Mouse (Mus musculus) neural tube, embryonic 15.5 days (tissue): ENCODE measurements at regions not wholly inside any gene's neighbourhood (a gene's known extent, or its start where the extent isn't known, plus 50 kb on each side); places are given as distances from the start of the nearest gene placed in this dataset.

Experiments
- ATAC-seq: fragments of 200-750 bp; cut with Nextera tagmentation; 2 replicates; pipeline ENCODE4 v1.8.0; 2017; ENCODE audit warnings: mild to moderate bottlenecking, moderate TSS enrichment, moderate library complexity; ENCODE audit not compliant: low FRiP score
- H3K27ac ChIP-seq: fragments of 300-500 bp; sonication (generic); replicated peaks from 2 replicates; pipeline ENCODE4 v1.5.1; 2015; ENCODE audit warnings: mild to moderate bottlenecking, inconsistent platforms
- H3K27me3 ChIP-seq: fragments of 300-500 bp; sonication (generic); replicated peaks from 2 replicates; pipeline ENCODE4 v1.6.1; 2015; ENCODE audit warnings: inconsistent platforms
- H3K36me3 ChIP-seq: fragments of 300-500 bp; sonication (generic); 2 replicates; pipeline ENCODE4 v1.6.1; 2015; ENCODE audit warnings: inconsistent platforms
- H3K4me1 ChIP-seq: fragments of 300-500 bp; sonication (generic); 2 replicates; pipeline ENCODE4 v1.6.1; 2015; ENCODE audit warnings: inconsistent platforms
- H3K4me2 ChIP-seq: fragments of 300-500 bp; sonication (generic); 2 replicates; pipeline ENCODE4 v1.6.1; 2015; ENCODE audit warnings: inconsistent platforms, mild to moderate bottlenecking, moderate library complexity
- H3K4me3 ChIP-seq: fragments of 300-500 bp; sonication (generic); replicated peaks from 2 replicates; pipeline ENCODE4 v1.5.1; 2015; ENCODE audit warnings: mild to moderate bottlenecking, inconsistent platforms
- H3K9ac ChIP-seq: fragments of 300-500 bp; sonication (generic); replicated peaks from 2 replicates; pipeline ENCODE4 v1.6.1; 2015; ENCODE audit warnings: mild to moderate bottlenecking, inconsistent platforms
- H3K9me3 ChIP-seq: fragments of 300-500 bp; sonication (generic); replicated peaks from 2 replicates; pipeline ENCODE4 v1.6.1; 2016; ENCODE audit warnings: inconsistent platforms
- WGBS: fragments of 180-500 bp; shearing (Covaris S2); methylation state at CpG from one replicate; pipeline ENCODE4 v1.1.7; 2015; ENCODE audit warnings: mixed read lengths; 5-methylcytosine and 5-hydroxymethylcytosine counted together

- ATAC-seq: no peak
- Histone ChIP-seq H3K27ac (no peak overlapping the region), H3K4me2 (no peak overlapping the region), H3K4me3 (no peak overlapping the region), H3K9me3 (no peaks in the 10 kb centered on the region), H3K4me1 (no peaks in the 10 kb centered on the region), H3K27me3 (no peaks in the 10 kb centered on the region), H3K36me3 (no peaks in the 10 kb centered on the region), H3K9ac (no peak overlapping the region)
- 79% methylated on average over 2 of the region's 2 CpGs for WGBS
Measured at GRCm38 (mm10) chr13:44174236-44174635, 389.7 kb downstream of the Cd83 start.

- Histone ChIP-seq H3K9me3 (no peaks in the 10 kb centered on the region), H3K27me3 (no peaks in the 10 kb centered on the region), H3K9ac (no peak overlapping the region), H3K36me3 (no peaks in the 10 kb centered on the region), H3K4me1 (no peaks in the 10 kb centered on the region), H3K4me3 (no peak overlapping the region), H3K4me2 (no peak overlapping the region), H3K27ac (no peak overlapping the region)
- ATAC-seq: no peak
- 85% methylated on average over 8 of the region's 8 CpGs for WGBS
Measured at GRCm38 (mm10) chr13:44175300-44176036, 390.9 kb downstream of the Cd83 start.

- Histone ChIP-seq H3K36me3 (no peaks in the 10 kb centered on the region), H3K9ac (no peak overlapping the region), H3K4me1 (no peaks in the 10 kb centered on the region), H3K4me2 (no peak overlapping the region), H3K9me3 (no peaks in the 10 kb centered on the region), H3K27me3 (no peaks in the 10 kb centered on the region), H3K27ac (no peak overlapping the region), H3K4me3 (no peak overlapping the region)
- WGBS: 92% methylated on average over 8 of the region's 8 CpGs
- ATAC-seq: no peak
Measured at GRCm38 (mm10) chr13:44176121-44176520, 391.5 kb downstream of the Cd83 start.

DNA sequence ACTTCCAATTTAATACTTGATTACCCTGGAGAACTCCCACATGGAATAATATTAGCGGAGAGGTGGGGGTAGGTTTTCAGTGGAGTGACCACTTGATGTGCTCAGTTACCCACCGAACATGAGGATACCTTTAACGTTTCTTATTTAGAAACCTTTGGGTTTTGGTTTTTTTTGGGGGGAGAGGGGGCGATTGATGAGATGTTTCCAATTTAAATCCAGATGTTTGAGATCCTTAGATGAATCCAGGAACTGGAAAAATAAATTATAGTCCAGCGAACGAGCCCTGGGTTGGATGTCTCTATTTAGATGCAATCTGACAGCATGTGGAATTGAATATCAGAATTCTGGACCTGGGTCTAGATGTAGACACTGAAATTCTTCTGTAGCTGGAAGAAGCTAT is 393.4 kb downstream of the Cd83 start:
- Histone ChIP-seq H3K4me2 (no peak overlapping the region), H3K4me3 (no peak overlapping the region), H3K9ac (no peak overlapping the region), H3K36me3 (no peaks in the 10 kb centered on the region), H3K27ac (no peak overlapping the region), H3K27me3 (no peaks in the 10 kb centered on the region), H3K9me3 (no peaks in the 10 kb centered on the region), H3K4me1 (peaks cover 6% of the 10 kb centered on the region; the same call in 1 of the 2 replicates)
- 81% methylated on average over 6 of the region's 6 CpGs for WGBS
- ATAC-seq: no peak

GRCm38 (mm10) chr13:44180384-44180783 is 395.8 kb downstream of the Cd83 start:
- Histone ChIP-seq H3K27me3 (no peaks in the 10 kb centered on the region), H3K4me1 (peaks cover 6% of the 10 kb centered on the region; the same call in 1 of the 2 replicates), H3K27ac (no peak overlapping the region), H3K4me2 (no peak overlapping the region), H3K9me3 (no peaks in the 10 kb centered on the region), H3K36me3 (no peaks in the 10 kb centered on the region), H3K4me3 (no peak overlapping the region), H3K9ac (no peak overlapping the region)
- no peak for ATAC-seq
- 84% methylated on average over 3 of the region's 3 CpGs for WGBS

- no peaks in the 10 kb centered on the region for H3K27me3 ChIP-seq
- no peak overlapping the region for H3K4me3 ChIP-seq
- 16% methylated on average over 15 of the region's 15 CpGs for WGBS
- no peak overlapping the region for H3K9ac ChIP-seq
- no peaks in the 10 kb centered on the region for H3K9me3 ChIP-seq
- peak overlapping the region; percentile 15; the same call in 1 of the 2 replicates for H3K4me2 ChIP-seq
- H3K27ac ChIP-seq: no peak overlapping the region
- no peaks in the 10 kb centered on the region for H3K36me3 ChIP-seq
- no peak for ATAC-seq
- peaks cover 6% of the 10 kb centered on the region; the same call in 1 of the 2 replicates for H3K4me1 ChIP-seq
Measured at GRCm38 (mm10) chr13:44182544-44183191, 398.1 kb downstream of the Cd83 start.

DNA sequence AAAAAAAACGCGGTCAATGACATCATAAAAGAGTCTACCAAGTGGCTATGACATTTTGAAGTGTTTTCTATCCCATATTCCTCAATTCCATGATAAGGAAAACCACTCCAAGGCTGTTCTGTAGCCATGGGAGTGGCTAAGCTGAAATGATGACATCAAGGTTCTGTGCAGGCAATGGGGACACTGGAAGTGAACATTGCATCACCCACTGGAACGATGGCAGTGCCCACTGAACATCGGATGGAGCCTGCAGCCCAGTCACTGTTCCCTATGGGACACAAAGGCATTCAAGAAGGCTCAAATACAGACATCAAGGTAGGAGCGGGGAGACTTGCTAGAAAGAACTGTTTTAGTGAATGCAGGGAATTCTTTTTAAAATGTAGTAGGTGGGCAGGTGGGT is 410.8 kb downstream of the Cd83 start:
- ATAC-seq: no peak
- Histone ChIP-seq H3K4me2 (no peak overlapping the region), H3K27me3 (no peaks in the 10 kb centered on the region), H3K4me3 (no peak overlapping the region), H3K36me3 (no peaks in the 10 kb centered on the region), H3K9ac (no peak overlapping the region), H3K9me3 (no peaks in the 10 kb centered on the region), H3K4me1 (no peaks in the 10 kb centered on the region), H3K27ac (no peak overlapping the region)
- 89% methylated on average over 5 of the region's 5 CpGs for WGBS

GRCm38 (mm10) chr13:44206042-44206441 is 421.5 kb downstream of the Cd83 start:
- WGBS: 63% methylated on average over 4 of the region's 4 CpGs
- Histone ChIP-seq H3K27me3 (0 out of 2 replicates have a peak, but pooled peaks cover 5% of the 10 kb centered on the region), H3K9ac (no peak overlapping the region), H3K4me2 (no peak overlapping the region), H3K9me3 (no peaks in the 10 kb centered on the region), H3K27ac (no peak overlapping the region), H3K4me1 (peaks cover 15% of the 10 kb centered on the region), H3K36me3 (no peaks in the 10 kb centered on the region), H3K4me3 (no peak overlapping the region)
- ATAC-seq: no peak

GRCm38 (mm10) chr13:44206448-44206847 is 421.9 kb downstream of the Cd83 start:
- no peak overlapping the region for H3K27ac ChIP-seq
- peaks cover 15% of the 10 kb centered on the region for H3K4me1 ChIP-seq
- no peak overlapping the region for H3K9ac ChIP-seq
- no peak overlapping the region for H3K4me3 ChIP-seq
- WGBS: 89% methylated on average over 4 of the region's 4 CpGs
- 0 out of 2 replicates have a peak, but pooled peaks cover 7% of the 10 kb centered on the region for H3K27me3 ChIP-seq
- no peaks in the 10 kb centered on the region for H3K9me3 ChIP-seq
- no peak for ATAC-seq
- H3K36me3 ChIP-seq: no peaks in the 10 kb centered on the region
- H3K4me2 ChIP-seq: no peak overlapping the region

GRCm38 (mm10) chr13:44207400-44208005 is 422.9 kb downstream of the Cd83 start:
- no peaks in the 10 kb centered on the region for H3K9me3 ChIP-seq
- 70% methylated on average over 11 of the region's 11 CpGs for WGBS
- no peak overlapping the region for H3K27ac ChIP-seq
- no peak overlapping the region for H3K9ac ChIP-seq
- no peaks in the 10 kb centered on the region for H3K36me3 ChIP-seq
- H3K4me1 ChIP-seq: peaks cover 19% of the 10 kb centered on the region
- 0 out of 2 replicates have a peak, but pooled peaks cover 7% of the 10 kb centered on the region for H3K27me3 ChIP-seq
- H3K4me3 ChIP-seq: no peak overlapping the region
- no peak overlapping the region for H3K4me2 ChIP-seq
- no peak for ATAC-seq

DNA sequence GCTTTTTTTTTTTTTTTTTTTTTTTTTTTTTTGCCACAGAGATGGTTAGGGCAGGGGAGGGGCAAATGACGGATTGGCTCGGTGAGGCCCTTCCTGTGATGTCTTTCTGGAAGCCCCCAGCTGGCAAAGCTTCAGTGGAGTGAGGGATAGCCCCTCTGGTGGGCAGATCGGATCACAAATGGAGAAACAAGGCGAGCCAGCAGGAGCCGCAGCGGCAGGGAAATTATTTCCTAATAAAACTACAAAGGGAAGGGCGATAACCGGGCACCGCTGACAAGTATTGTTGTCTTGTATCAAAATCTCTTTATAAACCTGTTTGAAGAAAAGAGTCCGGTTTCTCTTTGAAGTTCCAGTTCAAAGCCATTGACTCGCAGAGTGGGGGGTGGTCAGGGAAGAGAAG is 424.5 kb downstream of the Cd83 start:
- ATAC-seq: no peak
- Histone ChIP-seq H3K27me3 (0 out of 2 replicates have a peak, but pooled peaks cover 7% of the 10 kb centered on the region), H3K9ac (no peak overlapping the region), H3K9me3 (no peaks in the 10 kb centered on the region), H3K4me1 (peaks cover 23% of the 10 kb centered on the region), H3K4me2 (peak overlapping the region; percentile 42), H3K4me3 (no peak overlapping the region), H3K36me3 (no peaks in the 10 kb centered on the region), H3K27ac (no peak overlapping the region)
- 4% methylated on average over 11 of the region's 11 CpGs for WGBS

DNA sequence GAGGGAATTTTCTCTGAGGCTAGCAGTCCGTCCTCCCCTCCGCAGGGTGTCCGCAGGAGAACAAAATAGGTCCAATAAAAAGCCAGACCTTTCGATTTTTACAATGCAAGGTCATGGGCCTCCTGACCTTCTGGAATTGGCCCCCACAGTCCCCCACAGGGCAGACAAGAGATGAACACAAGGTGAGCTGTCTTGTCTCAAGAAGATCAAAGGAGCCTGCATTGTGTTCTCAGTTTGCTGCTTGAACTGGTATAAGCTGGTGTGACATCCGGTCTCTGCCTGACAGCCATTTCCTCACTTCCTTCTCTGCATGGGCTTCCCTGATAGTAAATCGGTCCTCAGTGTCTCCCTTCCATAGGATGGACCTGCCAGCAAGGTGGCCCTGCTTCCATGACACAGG is 425.5 kb downstream of the Cd83 start:
- no peak for ATAC-seq
- no peak overlapping the region for H3K9ac ChIP-seq
- no peak overlapping the region for H3K4me3 ChIP-seq
- peaks cover 23% of the 10 kb centered on the region for H3K4me1 ChIP-seq
- 17% methylated on average over 6 of the region's 6 CpGs for WGBS
- H3K4me2 ChIP-seq: no peak overlapping the region
- 0 out of 2 replicates have a peak, but pooled peaks cover 7% of the 10 kb centered on the region for H3K27me3 ChIP-seq
- H3K9me3 ChIP-seq: no peaks in the 10 kb centered on the region
- no peaks in the 10 kb centered on the region for H3K36me3 ChIP-seq
- H3K27ac ChIP-seq: no peak overlapping the region
